Mouse (Mus musculus) layer of hippocampus, adult 11-12 months (tissue): ENCODE measurements at regions not wholly inside any gene's neighbourhood (a gene's known extent, or its start where the extent isn't known, plus 50 kb on each side); places are given as distances from the start of the nearest gene placed in this dataset.
"Not testable (repeated sequence)": the region's sequence is repeated elsewhere in the genome, so short reads cannot be mapped to it uniquely, and the experiment has no call there.

ENCODE experiments used
- DNase-seq: peaks from one replicate; pipeline ENCODE4 v3.0.0; 2022; ENCODE audit warnings: low spot score

- DNase-seq, result no peak
These were observed 1446.9 kb downstream of the Zfp704 start for GRCm38 (mm10) chr3:8163030-8163429.

GRCm38 (mm10) chr3:8161997-8162756, 1447.7 kb downstream of the Zfp704 start:
- no peak for DNase-seq

- no peak for DNase-seq
These were observed 1466.9 kb downstream of the Zfp704 start for GRCm38 (mm10) chr3:8143016-8143415.

- no peak for DNase-seq
These were observed 1467.7 kb downstream of the Zfp704 start for GRCm38 (mm10) chr3:8142190-8142589.

- no peak for DNase-seq
These were observed 1468.2 kb downstream of the Zfp704 start for GRCm38 (mm10) chr3:8141664-8142084.

- DNase-seq, result not testable (repeated sequence)
These were observed 1486.2 kb downstream of the Zfp704 start for GRCm38 (mm10) chr3:8123641-8124040.

- no peak for DNase-seq
These were observed 1486.7 kb downstream of the Zfp704 start for GRCm38 (mm10) chr3:8123141-8123540.

- DNase-seq, result no peak
These were observed 1478.0 kb upstream of the 1700008P02Rik start for GRCm38 (mm10) chr3:8098291-8098690.

GRCm38 (mm10) chr3:8084749-8085148, 1464.5 kb upstream of the 1700008P02Rik start:
- no peak for DNase-seq

GRCm38 (mm10) chr3:8053711-8054110, 1433.5 kb upstream of the 1700008P02Rik start:
- no peak for DNase-seq

GRCm38 (mm10) chr3:8051167-8051566, 1430.9 kb upstream of the 1700008P02Rik start:
- peak; percentile 42 for DNase-seq

- DNase-seq, result no peak
These were observed 1429.5 kb upstream of the 1700008P02Rik start for GRCm38 (mm10) chr3:8049706-8050105.

- DNase-seq, result no peak
These were observed 1426.1 kb upstream of the 1700008P02Rik start for GRCm38 (mm10) chr3:8046348-8046747.

GRCm38 (mm10) chr3:8036697-8037096, 1416.5 kb upstream of the 1700008P02Rik start:
- no peak for DNase-seq

GRCm38 (mm10) chr3:8035091-8035729, 1415.0 kb upstream of the 1700008P02Rik start:
- DNase-seq, result no peak

GRCm38 (mm10) chr3:8026325-8027017, 1406.2 kb upstream of the 1700008P02Rik start:
- DNase-seq, result no peak

GRCm38 (mm10) chr3:8022654-8023053, 1402.4 kb upstream of the 1700008P02Rik start:
- no peak for DNase-seq

GRCm38 (mm10) chr3:8017489-8017888, 1397.2 kb upstream of the 1700008P02Rik start:
- DNase-seq, result no peak

- no peak for DNase-seq
These were observed 1396.7 kb upstream of the 1700008P02Rik start for GRCm38 (mm10) chr3:8016945-8017344.

- no peak for DNase-seq
These were observed 1389.7 kb upstream of the 1700008P02Rik start for GRCm38 (mm10) chr3:8009966-8010365.

GRCm38 (mm10) chr3:8006708-8007395, 1386.6 kb upstream of the 1700008P02Rik start:
- no peak for DNase-seq

- DNase-seq, result no peak
These were observed 1386.0 kb upstream of the 1700008P02Rik start for GRCm38 (mm10) chr3:8006273-8006672.
